Mouse (Mus musculus) erythroblast, embryonic 14.5 days (primary cell): ENCODE results near the gene Selenom. TPM values are rescaled to one million over a fixed set of nuclear protein-coding genes. Genes with fewer than 3 reads are reported as not detected.

ENCODE experiments used
- H3K27me3 ChIP-seq: 2 replicates; pipeline ENCODE4 v1.6.1; 2012; ENCODE audit warnings: inconsistent platforms; ENCODE audit not compliant: control insufficient read depth
- H3K36me3 ChIP-seq: 2 replicates; pipeline ENCODE4 v1.6.1; 2012; ENCODE audit warnings: mild to moderate bottlenecking, inconsistent platforms; ENCODE audit not compliant: control insufficient read depth
- H3K4me1 ChIP-seq: 2 replicates; pipeline ENCODE4 v1.6.1; 2012; ENCODE audit warnings: inconsistent platforms; ENCODE audit not compliant: control insufficient read depth
- H3K4me3 ChIP-seq: replicated peaks from 2 replicates; pipeline ENCODE3; 2012; ENCODE audit warnings: moderate library complexity, mild to moderate bottlenecking, inconsistent platforms
- H3K9me3 ChIP-seq: 2 replicates; pipeline ENCODE4 v1.6.1; 2012; ENCODE audit warnings: low read length, inconsistent platforms, mixed read lengths; ENCODE audit not compliant: control insufficient read depth
- GATA1 ChIP-seq: IDR thresholded peaks from 2 replicates; pipeline ENCODE4 v1.6.1; 2012; ENCODE audit warnings: low read length, inconsistent platforms, mixed read lengths
- TAL1 ChIP-seq: IDR thresholded peaks from 3 replicates; pipeline ENCODE4 v1.6.1; 2012; ENCODE audit warnings: low read length, inconsistent platforms, mixed read lengths
- polyA plus RNA-seq: library from polyadenylated mRNA; stranded (reverse); fragments of >175 nt; gene quantifications from 2 replicates; pipeline ENCODE4 v1.2.3, GENCODE M21; 2012

Gene Selenom
- polyA plus RNA-seq, 1 experiment = 0.37 TPM

GRCm38 (mm10) chr11:3492748-3493147, 21.7 kb upstream of the Selenom start:
- no peaks in the 10 kb centered on the region for H3K27me3 ChIP-seq
- no peak for TF ChIP-seq GATA1
- no peak for TF ChIP-seq TAL1
- no peak overlapping the region for H3K4me3 ChIP-seq
- no peaks in the 10 kb centered on the region for H3K36me3 ChIP-seq
- H3K9me3 ChIP-seq = no peaks in the 10 kb centered on the region
- H3K4me1 ChIP-seq = peaks cover 2% of the 10 kb centered on the region

GRCm38 (mm10) chr11:3494857-3495256, 19.6 kb upstream of the Selenom start:
- no peak overlapping the region for H3K4me3 ChIP-seq
- H3K4me1 ChIP-seq = no peaks in the 10 kb centered on the region
- no peaks in the 10 kb centered on the region for H3K27me3 ChIP-seq
- H3K36me3 ChIP-seq = no peaks in the 10 kb centered on the region
- TF ChIP-seq GATA1 = no peak
- no peaks in the 10 kb centered on the region for H3K9me3 ChIP-seq

DNA sequence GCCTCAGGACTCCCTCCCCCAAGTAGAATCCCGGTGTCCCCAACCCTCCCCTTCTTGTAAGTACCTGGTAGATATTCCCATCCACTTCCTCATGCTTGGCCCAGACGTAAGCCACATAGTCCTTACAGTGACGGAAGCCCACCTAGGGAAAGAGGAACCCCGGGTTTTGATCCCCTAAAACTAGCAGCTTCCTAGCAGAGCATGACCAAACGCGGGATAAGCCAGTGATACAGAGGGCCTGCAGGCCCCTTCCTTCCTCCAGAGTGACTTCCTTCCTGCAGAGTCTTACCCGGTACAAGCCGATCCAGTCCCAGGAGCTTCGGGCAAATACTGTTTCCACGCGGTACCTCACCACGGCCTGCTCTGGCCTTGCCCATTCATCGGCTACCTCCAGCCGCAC, 19.0 kb upstream of the Selenom start:
- TF ChIP-seq GATA1 = no peak
- no peak for TF ChIP-seq TAL1
- Histone ChIP-seq H3K4me1 (no peaks in the 10 kb centered on the region), H3K9me3 (no peaks in the 10 kb centered on the region), H3K27me3 (no peaks in the 10 kb centered on the region), H3K4me3 (no peak overlapping the region), H3K36me3 (no peaks in the 10 kb centered on the region)

- no peaks in the 10 kb centered on the region for H3K4me1 ChIP-seq
- H3K27me3 ChIP-seq = no peaks in the 10 kb centered on the region
- no peaks in the 10 kb centered on the region for H3K36me3 ChIP-seq
- H3K9me3 ChIP-seq = no peaks in the 10 kb centered on the region
- H3K4me3 ChIP-seq = no peak overlapping the region
- no peak for TF ChIP-seq GATA1
- no peak for TF ChIP-seq TAL1
These were observed 17.7 kb upstream of the Selenom start for GRCm38 (mm10) chr11:3496756-3497155.

DNA sequence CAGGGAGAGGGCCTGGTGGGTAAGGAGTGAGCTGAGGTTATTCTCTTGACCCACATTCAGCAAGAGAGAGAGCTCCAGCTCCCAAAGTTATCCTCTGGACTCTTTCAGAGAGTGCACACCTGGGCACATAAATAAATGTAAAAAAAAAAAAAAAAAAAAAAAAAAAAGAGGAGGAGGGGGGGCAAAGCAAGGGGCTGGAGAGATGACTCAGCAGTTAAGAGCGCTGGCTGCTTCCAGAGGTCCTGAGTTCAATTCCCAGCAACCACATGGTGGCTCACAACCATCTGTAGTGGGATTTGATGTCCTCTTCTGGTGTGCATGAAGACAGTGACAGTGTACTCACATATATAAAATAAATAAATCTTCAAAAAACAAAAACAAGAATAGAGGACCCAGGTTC, 17.2 kb upstream of the Selenom start:
- H3K4me1 ChIP-seq = no peaks in the 10 kb centered on the region
- H3K4me3 ChIP-seq = no peak overlapping the region
- no peaks in the 10 kb centered on the region for H3K9me3 ChIP-seq
- H3K27me3 ChIP-seq = no peaks in the 10 kb centered on the region
- H3K36me3 ChIP-seq = no peaks in the 10 kb centered on the region
- no peak for TF ChIP-seq GATA1
- no peak; the same call in 2 of the 3 replicates for TF ChIP-seq TAL1

DNA sequence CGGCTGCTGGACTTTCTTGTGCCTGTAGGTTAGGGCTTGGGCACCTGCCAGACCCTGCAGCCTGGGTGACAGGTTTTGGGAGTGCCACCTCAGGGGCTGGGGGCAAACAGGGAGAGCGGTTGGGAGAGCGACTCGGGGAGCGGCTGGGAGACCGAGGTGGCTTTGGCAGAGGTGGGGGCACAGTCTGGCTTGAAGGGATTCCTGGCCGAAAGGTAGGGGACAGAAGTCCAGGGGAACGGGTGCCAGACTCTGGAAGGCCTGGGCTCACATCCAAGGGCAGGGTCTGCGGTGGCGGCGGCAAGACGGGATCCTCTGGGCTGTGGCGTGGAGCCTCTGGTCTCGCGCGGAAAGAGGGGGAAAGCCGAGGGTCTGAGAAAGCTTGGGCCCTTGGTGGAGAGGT, 12.4 kb upstream of the Selenom start:
- Histone ChIP-seq H3K4me1 (no peaks in the 10 kb centered on the region), H3K9me3 (no peaks in the 10 kb centered on the region), H3K36me3 (no peaks in the 10 kb centered on the region), H3K4me3 (no peak overlapping the region), H3K27me3 (no peaks in the 10 kb centered on the region; the same call in 1 of the 2 replicates)
- no peak for TF ChIP-seq TAL1
- no peak for TF ChIP-seq GATA1

GRCm38 (mm10) chr11:3502459-3503072, 11.9 kb upstream of the Selenom start:
- Histone ChIP-seq H3K27me3 (no peaks in the 10 kb centered on the region; the same call in 1 of the 2 replicates), H3K9me3 (no peaks in the 10 kb centered on the region), H3K4me3 (no peak overlapping the region), H3K4me1 (no peaks in the 10 kb centered on the region), H3K36me3 (no peaks in the 10 kb centered on the region)
- TF ChIP-seq GATA1 (no peak), TAL1 (no peak)

DNA sequence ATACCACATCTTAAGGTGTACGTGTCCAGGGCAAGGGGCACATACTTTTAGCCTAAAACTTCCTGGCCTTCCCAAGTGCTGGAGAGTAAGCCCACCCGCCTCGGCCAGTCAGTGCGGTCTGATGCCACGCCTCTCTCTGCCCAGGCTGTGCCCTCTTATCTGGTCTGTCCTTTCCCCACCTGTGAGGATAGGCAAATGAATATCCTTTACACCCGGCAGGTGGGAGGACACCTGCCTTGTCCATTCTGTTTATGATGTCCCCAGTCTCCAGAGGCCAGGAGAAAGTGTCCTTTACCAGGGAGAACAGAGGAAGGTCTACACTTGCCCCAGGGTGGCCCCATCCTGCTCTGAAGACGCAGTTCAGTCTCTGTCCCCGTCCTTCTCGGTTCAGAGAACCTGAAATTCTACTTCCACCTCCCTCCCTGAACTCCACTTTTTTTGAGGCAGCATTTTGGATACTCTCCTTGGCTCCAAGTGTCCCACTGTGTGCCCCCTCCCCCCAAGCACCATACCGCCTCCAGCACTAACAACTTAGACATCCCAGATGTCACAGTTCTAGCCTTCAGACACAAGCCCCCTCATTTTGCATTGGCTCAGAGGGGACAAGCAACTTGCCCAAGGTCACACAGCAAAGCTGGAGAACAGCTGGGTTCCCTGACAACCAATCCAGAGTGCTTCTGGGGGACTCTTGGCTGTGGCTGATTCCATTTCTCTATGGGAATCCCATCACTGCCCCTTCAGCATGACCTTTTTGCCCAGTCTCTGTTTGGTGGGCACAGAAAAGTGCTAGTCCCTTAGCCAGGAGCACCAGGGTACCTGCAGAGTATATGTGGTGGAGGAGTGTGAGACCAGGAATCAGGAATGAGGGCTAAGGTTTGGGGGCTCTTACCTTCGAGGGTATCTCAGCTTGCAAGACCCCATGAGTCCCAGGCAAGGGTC, 10.5 kb upstream of the Selenom start:
- no peaks in the 10 kb centered on the region for H3K9me3 ChIP-seq
- no peak for TF ChIP-seq TAL1
- no peak for TF ChIP-seq GATA1
- no peaks in the 10 kb centered on the region for H3K4me1 ChIP-seq
- no peaks in the 10 kb centered on the region for H3K36me3 ChIP-seq
- H3K27me3 ChIP-seq = no peaks in the 10 kb centered on the region; the same call in 1 of the 2 replicates
- no peak overlapping the region for H3K4me3 ChIP-seq

- no peak for TF ChIP-seq GATA1
- no peak for TF ChIP-seq TAL1
- Histone ChIP-seq H3K4me3 (no peak overlapping the region), H3K27me3 (no peaks in the 10 kb centered on the region), H3K36me3 (no peaks in the 10 kb centered on the region), H3K4me1 (peaks cover 4% of the 10 kb centered on the region), H3K9me3 (no peaks in the 10 kb centered on the region)
These were observed 6.3 kb upstream of the Selenom start for GRCm38 (mm10) chr11:3508226-3508625.
